Mouse (Mus musculus): ENCODE measurements around the gene Cnot10.

DNA sequence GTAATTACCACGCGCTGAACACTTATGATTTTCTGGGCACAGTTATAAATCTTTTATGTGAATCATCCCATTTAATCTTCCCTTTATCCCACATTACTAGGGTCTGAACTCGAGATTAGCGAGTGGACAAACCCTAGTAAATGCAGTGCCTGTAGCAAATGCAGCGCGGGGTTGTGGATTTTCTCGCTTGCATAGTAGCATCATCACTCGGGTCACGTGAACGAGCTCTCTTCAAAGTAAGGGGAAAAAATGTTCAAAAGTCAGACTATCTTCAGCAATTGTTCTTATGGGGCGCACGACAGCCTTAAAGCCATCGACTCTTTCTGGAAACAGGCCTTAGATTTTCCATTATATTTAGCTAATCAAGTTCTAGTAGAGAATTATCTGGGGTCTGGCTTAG, 47.7 kb upstream of the Cnot10 start:
- no peak for TF ChIP-seq CTCF (conservative IDR thresholded peaks at IDR 0.05 in 1 of 2, IDR thresholded peaks at IDR 0.05 in 1 of 2; ENCODE audit: low read depth in 2 of 2, low read length in 2 of 2)
- TF ChIP-seq USF2 (conservative IDR thresholded peaks at IDR 0.05; ENCODE audit: low read depth, low read length), result no peak
- no peak for TF ChIP-seq ZMIZ1 (IDR thresholded peaks at IDR 0.05; ENCODE audit: low read depth, low read length)
- TF ChIP-seq POLR2A (IDR thresholded peaks at IDR 0.05; ENCODE audit: low read depth, low read length), result no peak
- no peak for TF ChIP-seq SMC3 (IDR thresholded peaks at IDR 0.05; ENCODE audit: low read depth, low read length)
- TF ChIP-seq MAX (IDR thresholded peaks at IDR 0.05; ENCODE audit: low read length), result no peak
- TF ChIP-seq ETS1 (conservative IDR thresholded peaks at IDR 0.05; ENCODE audit: low read depth, low read length), result no peak
- TF ChIP-seq UBTF (IDR thresholded peaks at IDR 0.05; ENCODE audit: low read depth, low read length), result no peak
- TF ChIP-seq E2F4 (IDR thresholded peaks at IDR 0.05; ENCODE audit: insufficient replicate concordance, low read depth, low read length), result no peak
- no peak for TF ChIP-seq CHD2 (IDR thresholded peaks at IDR 0.05; ENCODE audit: low read length)
- TF ChIP-seq ZKSCAN1 (IDR thresholded peaks at IDR 0.05; ENCODE audit: borderline replicate concordance, low read depth, low read length), result no peak

All from CH12.LX (cell line).